Mouse (Mus musculus): ENCODE data around the gene Pibf1.

Gene Pibf1

DNA sequence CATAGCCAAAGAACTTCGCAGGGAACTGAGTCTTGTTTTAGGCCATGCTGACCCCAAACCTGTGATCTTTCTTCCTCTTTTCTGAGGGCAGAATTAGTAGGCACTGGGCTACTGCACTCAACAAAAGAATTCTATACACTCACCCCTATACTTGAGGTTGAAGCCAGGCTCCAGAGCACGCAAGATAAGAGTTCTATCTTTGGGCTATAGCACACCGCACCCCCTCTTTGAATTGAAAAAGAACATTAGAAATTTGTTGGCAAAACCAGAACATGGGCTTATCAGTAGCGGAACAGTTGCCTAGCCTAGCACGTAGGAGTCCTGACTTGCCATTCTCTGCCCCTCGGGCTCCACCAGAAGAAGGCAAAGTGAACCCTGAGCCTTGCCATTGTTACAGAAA lies 164.6 kb downstream of the Pibf1 start:
- peak; percentile 97 for DNase-seq (ENCODE audit: extremely low read depth, low read depth)

DNA sequence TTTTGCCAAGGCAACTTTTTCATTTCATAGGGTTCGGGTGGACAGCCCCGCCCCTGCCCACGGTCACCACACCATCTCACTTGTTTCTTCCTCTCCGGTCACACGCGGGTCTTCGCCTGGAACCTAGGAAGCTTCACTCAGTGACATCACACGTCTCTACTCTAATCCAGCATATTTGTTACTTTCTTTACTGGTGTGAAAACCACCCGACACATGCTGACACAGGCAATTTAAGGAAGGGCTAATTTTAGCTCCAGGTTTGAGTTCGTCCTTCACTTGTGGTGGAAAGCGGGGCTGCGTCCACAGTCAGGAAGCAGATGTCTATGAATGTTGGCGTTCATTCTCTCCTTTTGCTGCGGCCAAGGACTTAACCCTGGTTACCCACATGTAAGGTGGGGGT lies 166.6 kb downstream of the Pibf1 start:
- DNase-seq (ENCODE audit: extremely low read depth, low read depth): no peak

- DNase-seq (ENCODE audit: extremely low read depth, low read depth): no peak
Measured at GRCm38 (mm10) chr14:99266749-99267148, 167.5 kb downstream of the Pibf1 start.

DNA sequence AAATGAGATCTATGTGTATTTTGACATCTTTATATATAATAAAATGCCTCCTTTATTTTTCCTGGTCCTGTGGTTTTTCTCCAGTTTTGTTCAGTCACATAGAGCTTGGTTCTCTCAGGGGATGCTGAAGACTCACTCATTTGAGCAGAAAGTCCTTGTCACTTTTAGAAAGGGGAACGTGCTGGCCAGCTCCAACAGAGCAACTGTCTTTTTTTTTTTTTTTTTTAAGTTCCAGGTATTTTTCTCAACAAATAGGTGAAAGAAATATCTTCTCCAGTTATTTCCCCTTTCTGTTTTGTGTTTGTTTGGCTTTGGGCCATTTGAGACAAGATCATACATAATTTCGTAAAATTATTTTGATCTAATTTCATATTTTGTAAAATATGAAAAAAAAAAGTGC lies 174.8 kb downstream of the Pibf1 start:
- DNase-seq (ENCODE audit: extremely low read depth, low read depth): no peak

DNA sequence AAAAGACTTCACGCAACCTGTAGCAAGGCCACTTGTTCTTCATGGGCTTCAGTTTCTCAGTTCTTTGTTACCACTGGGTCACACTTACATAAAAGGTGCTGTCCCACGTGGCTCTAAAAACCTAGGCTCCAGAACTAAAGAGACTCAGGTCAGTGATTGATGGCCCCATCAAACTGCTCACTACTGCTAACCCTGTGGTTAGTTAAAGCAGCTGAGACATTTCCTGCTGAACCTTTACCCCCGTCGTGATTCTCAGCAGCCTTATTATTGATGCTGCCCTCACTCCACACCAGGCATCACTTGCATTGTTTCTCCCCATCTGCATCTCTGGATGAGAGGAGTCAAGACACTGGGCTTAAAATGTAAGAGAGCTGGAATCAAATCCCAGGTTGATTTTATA lies 176.6 kb downstream of the Pibf1 start:
- no peak for DNase-seq (ENCODE audit: extremely low read depth, low read depth)

DNA sequence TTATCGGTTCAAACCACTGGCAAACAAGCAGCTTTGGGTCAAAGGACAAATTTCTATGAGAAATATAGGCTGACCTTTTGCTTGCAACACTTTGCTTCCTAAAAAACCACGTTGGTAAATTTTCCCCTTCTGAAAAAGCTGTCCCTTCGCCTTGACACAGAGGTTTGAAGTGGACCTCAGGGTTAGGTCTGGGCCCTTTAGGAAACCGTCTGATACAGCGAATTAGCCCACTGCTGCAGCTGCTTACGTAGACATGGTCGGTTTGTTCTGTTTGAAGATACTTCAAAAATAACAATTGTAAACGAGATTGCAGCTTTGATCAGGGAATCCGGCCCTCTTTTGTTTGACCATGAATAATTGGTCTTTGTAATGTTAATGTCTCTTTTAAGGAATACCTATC lies 179.1 kb downstream of the Pibf1 start:
- no peak for DNase-seq (ENCODE audit: extremely low read depth, low read depth)

DNA sequence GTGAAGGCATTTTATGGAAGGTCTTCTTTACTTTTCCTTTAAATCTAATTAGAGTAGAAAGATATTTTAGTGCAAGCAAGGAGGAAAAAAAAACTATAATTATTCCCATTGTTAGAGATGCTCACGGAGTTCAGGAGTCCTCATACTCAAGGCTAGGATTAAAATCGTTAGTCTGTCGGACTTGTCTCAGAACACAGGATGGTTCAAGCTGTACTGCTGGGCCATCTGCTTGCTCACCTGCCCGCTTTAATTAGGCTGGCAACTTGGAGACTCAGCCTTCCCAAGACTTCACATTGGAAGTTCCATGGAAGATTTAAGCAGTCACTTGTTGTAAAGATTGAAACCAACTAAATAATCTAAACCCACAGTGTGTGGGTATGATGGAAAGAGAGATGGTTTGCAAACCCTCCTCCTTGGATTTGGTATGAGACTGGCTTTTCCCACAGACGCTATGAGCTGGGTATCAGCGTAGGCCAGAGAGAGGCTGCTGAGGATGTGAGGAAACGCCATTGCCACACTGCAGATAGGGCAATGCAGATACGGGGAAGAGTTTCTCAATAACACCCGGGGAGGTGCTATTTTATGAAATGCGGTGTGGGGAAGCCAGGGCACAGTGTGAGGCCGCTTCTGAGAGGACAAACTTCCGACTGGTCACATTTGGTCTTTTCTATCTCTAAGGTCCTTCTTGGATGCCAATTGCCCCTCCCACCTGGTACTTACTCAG lies 179.7 kb downstream of the Pibf1 start:
- no peak for DNase-seq (ENCODE audit: extremely low read depth, low read depth)

DNA sequence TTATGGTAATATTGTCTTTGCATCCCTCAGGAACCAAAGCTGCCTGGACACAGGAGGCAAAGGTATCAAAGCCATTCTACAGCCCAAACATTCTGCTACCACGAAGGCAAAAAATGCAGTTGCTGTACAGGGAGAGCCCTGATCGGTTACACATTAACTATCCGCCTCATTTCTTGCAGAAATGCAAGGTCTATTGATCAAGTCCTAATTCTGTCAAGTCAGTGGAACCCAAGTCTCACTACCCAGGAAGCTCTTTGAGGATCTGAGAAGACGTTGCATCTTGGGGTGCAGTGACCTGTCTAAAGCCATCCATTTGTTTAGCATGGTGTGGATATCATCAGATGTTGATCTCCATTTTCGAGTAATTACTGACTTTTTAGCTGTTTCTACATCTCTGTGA lies 181.2 kb downstream of the Pibf1 start:
- no peak for DNase-seq (ENCODE audit: extremely low read depth, low read depth)

DNA sequence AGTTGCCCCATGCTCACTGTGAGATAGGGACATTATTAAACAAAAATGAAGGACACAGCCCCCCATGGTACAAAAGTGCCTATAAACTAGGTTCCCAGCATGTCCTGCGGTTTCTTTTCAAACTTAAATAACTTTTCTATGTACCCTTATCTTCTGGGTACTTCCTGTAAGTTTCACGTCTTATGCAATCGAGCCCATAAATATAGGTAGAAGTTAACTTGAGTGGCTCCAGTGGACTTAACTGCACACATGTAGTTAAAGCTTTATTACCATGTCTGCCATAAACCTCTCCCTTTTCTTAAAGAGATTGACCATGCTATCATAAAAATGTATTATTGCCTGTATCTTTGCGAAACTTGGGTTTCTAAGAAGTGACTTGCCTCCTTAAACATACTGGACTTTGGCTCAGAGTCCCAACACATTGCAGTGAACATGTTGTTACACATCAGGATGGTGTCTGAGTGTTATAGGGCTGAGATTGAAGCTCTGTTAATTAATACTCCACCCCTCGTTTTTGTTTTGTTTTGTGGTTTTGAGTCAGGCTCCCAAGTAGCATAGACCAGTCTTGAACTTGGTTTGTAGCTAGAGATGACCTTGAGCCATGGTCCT lies 181.7 kb downstream of the Pibf1 start:
- no peak for DNase-seq (ENCODE audit: extremely low read depth, low read depth)

DNA sequence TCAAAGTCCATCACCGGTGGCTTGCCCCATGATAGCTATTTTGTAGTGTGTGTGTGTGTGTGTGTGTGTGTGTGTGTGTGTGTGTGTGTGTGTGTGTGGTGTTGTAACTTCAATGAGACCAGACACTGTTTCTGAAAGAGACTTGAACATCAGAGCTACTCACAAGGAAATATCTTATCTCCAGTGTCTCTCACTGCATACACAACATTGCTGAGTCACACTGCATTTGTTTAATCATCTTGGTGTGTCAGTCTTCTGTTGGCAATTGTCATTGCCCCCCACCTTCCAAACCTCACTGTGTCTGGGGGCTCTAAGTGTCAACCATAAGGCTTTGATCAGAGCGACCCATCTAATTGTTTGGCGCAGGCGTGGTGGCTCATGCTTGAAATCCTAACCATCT lies 186.3 kb downstream of the Pibf1 start:
- DNase-seq (ENCODE audit: extremely low read depth, low read depth): no peak

GRCm38 (mm10) chr14:99292176-99292575 lies 193.0 kb downstream of the Pibf1 start:
- no peak for DNase-seq (ENCODE audit: extremely low read depth, low read depth)

GRCm38 (mm10) chr14:99294424-99294823 lies 195.2 kb downstream of the Pibf1 start:
- no peak for DNase-seq (ENCODE audit: extremely low read depth, low read depth)

- DNase-seq (ENCODE audit: extremely low read depth, low read depth): no peak
Measured at GRCm38 (mm10) chr14:99295606-99296341, 196.6 kb downstream of the Pibf1 start.

GRCm38 (mm10) chr14:99298385-99299021 lies 199.3 kb downstream of the Pibf1 start, which contains the start of gene Klf5:
TSS of gene Klf5 (plus strand) at chr14:99298691.
- peak; percentile 90 for DNase-seq (ENCODE audit: extremely low read depth, low read depth)

DNA sequence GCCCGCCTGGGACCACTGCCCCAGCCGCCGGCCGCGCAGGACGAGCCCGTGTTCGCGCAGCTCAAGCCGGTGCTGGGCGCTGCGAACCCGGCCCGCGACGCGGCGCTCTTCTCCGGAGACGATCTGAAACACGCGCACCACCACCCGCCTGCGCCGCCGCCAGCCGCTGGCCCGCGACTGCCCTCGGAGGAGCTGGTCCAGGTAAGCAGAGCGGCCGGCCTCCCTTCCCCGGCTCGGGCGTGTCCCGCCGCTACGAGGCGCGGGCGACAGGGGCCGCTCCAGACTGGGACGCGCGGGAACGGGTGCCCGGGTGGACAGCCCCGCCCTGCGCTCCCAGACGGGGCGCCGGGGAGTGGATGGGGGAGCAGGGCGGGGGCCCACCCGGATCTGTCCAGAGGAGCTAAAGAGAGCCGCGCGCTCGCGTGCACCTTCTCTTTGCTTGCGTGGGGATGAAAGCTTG lies 199.8 kb downstream of the Pibf1 start:
- DNase-seq (ENCODE audit: extremely low read depth, low read depth): no peak

DNA sequence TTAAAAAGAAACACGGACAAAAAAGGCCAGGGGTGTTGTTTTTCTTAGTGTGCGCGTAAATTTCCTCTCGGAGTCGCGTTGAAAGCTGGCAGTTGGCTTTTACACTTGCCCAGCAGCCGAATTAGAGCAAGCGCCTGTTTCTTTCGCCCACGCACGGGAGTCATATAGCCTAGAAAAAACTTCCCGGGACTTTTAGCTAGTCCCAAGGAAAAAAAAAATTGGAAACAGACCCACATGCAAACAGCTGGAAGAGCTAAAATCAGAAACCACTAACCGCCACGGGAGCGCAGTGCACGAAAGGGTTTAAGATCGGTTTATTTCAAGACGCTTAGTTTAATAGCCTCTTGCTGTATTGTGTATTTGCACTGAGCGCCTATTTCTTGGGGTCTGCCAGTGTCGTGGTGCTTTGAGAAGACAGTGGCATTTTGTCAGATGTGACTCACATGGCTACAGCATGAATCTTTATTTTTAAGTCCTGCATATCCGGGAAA lies 200.5 kb downstream of the Pibf1 start:
- DNase-seq (ENCODE audit: extremely low read depth, low read depth): no peak

DNA sequence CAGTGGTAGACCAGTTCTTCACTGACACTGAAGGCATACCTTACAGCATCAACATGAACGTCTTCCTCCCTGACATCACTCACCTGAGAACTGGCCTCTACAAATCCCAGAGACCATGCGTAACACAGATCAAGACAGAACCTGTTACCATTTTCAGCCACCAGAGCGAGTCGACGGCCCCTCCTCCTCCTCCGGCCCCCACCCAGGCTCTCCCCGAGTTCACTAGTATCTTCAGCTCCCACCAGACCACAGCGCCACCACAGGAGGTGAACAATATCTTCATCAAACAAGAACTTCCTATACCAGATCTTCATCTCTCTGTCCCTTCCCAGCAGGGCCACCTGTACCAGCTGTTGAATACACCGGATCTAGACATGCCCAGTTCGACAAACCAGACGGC lies 202.2 kb downstream of the Pibf1 start:
- no peak for DNase-seq (ENCODE audit: extremely low read depth, low read depth)
